Mouse (Mus musculus) stomach, postnatal 0 days (tissue): ENCODE data around the gene Pop7.
A peak's percentile ranks its signal among the peaks of the same experiment; 100 is the strongest.

Experiments
- CTCF ChIP-seq: IDR thresholded peaks from 2 replicates; pipeline ENCODE4 v1.5.1; 2016; ENCODE audit warnings: antibody characterized with exemption, low read depth, mild to moderate bottlenecking, moderate library complexity
- EP300 ChIP-seq: optimal IDR thresholded peaks from 2 replicates; pipeline ENCODE3; 2016; ENCODE audit warnings: antibody characterized with exemption

DNA sequence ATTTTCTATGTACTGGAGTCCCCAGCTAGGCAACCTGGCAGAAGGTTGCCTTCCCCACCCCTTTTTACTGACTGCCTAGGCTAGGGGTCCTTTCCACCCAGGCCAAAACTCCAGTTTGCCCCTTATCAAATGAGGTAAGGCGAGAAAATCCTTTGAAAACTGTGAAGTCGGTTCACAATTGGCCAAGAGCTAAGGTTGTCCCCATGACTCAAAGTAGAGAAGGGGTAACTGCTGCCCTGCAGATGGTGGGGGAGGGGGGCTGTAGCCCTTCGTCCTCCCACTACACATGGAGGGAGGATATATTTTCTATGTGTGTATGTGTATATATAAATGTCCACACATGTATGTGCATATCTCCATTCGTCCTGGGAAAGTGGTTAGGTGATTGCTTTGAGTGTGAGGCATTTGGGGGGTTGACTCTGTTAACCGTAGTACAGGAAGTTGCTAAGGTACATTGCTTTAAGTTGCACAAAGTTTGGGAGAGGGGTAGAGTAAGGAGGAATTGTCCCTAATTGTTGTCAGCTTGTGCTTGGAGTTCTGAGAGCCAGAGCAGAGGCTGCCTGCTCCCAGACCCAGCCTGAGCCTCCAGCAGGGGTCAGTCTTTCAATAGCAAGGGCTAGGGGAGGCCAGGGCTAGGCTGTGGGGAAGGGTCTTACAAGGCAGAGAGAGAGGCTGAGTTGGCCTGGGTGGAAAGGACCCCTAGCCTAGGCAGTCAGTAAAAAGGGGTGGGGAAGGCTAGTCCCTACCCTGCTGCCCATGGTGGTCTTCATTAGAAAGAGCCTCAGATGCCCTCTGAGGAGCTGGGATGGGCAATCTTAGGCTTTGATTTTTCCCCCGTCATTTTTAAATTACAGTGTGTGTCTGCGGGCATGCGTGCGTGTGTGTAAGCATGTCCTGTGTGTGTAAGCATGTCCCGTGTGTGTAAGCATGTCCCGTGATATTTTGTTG, 10.8 kb upstream of the Pop7 start:
- TF ChIP-seq EP300 (no peak), CTCF (peak; percentile 76)
